Mouse (Mus musculus): Measurements from ENCODE around the gene Tmc2.

- TF ChIP-seq CTCF (IDR thresholded peaks at IDR 0.05; ENCODE audit: low read depth) (no peak), EP300 (IDR thresholded peaks at IDR 0.05; ENCODE audit: low read depth) (no peak)
These were observed 39.8 kb upstream of the Tmc2 start for GRCm38 (mm10) chr2:130155171-130155570.

All from liver, postnatal 0 days (tissue).